Mouse (Mus musculus) C2C12 (cell line): ENCODE measurements around the gene Muc20. TPM values are rescaled to one million over a fixed set of nuclear protein-coding genes. Genes with fewer than 3 reads are reported as not detected.

Experiments
- H3K27me3 ChIP-seq: one replicate; pipeline ENCODE4 v1.6.1; 2011; ENCODE audit not compliant: control insufficient read depth, insufficient read depth, insufficient read length
- H3K36me3 ChIP-seq: one replicate; pipeline ENCODE4 v1.6.1; 2011; ENCODE audit not compliant: control insufficient read depth, insufficient read depth
- H3K4me3 ChIP-seq: one replicate; pipeline ENCODE4 v1.5.1; 2011; ENCODE audit warnings: mild to moderate bottlenecking, control low read depth; ENCODE audit not compliant: poor library complexity, insufficient read depth, severe bottlenecking
- H3K79me2 ChIP-seq: one replicate; pipeline ENCODE4 v1.6.1; 2011; ENCODE audit not compliant: control insufficient read depth, insufficient read depth
- H3K79me3 ChIP-seq: one replicate; pipeline ENCODE4 v1.6.1; 2011; ENCODE audit warnings: low read depth, control low read depth
- H3ac ChIP-seq: one replicate; pipeline ENCODE3; 2011; ENCODE audit warnings: low read depth; ENCODE audit not compliant: control insufficient read depth, insufficient read length
- CEBPB ChIP-seq: IDR thresholded peaks from one replicate; pipeline ENCODE4 v1.6.1; 2011; ENCODE audit warnings: low read depth, mild to moderate bottlenecking, control low read depth, moderate library complexity
- CTCF ChIP-seq: IDR thresholded peaks from one replicate; pipeline ENCODE4 v1.5.1; 2011; ENCODE audit not compliant: control insufficient read depth, insufficient read depth, insufficient read length
- FOSL1 ChIP-seq: IDR thresholded peaks from one replicate; pipeline ENCODE4 v1.8.0; 2011; ENCODE audit warnings: mild to moderate bottlenecking, low read length; ENCODE audit not compliant: poor library complexity, insufficient read depth, severe bottlenecking
- MAX ChIP-seq: IDR thresholded peaks from one replicate; pipeline ENCODE4 v1.6.1; 2011; ENCODE audit warnings: mild to moderate bottlenecking, control low read depth
- MYOD1 ChIP-seq: IDR thresholded peaks from one replicate; pipeline ENCODE4 v1.6.1; 2011; ENCODE audit warnings: low read depth; ENCODE audit not compliant: control insufficient read depth, insufficient read length
- MYOG ChIP-seq: IDR thresholded peaks from one replicate; pipeline ENCODE4 v1.6.1; 2011; ENCODE audit not compliant: control insufficient read depth, insufficient read length; ENCODE audit errors: extremely low read depth
- USF1 ChIP-seq: IDR thresholded peaks from one replicate; pipeline ENCODE4 v1.6.1; 2011; ENCODE audit warnings: low read depth, mild to moderate bottlenecking, control low read depth, moderate library complexity
- long read RNA-seq, 2 experiments: library from polyadenylated mRNA; unstranded; transcript quantifications; one replicate each; pipeline ENCODE4 v2.0.0; 2019 to 2020
- polyA plus RNA-seq: library from polyadenylated mRNA; unstranded; fragments of >200 nt; fragmentation: generic; extraction: Trizol; gene quantifications from one replicate; pipeline ENCODE4 v1.2.1, GENCODE M21; 2012; ENCODE audit warnings: missing spikeins

Muc20 gene
- polyA plus RNA-seq: not detected
- long read RNA-seq, experiment 1: 0 reads
- long read RNA-seq, experiment 2: 0 reads

- TF ChIP-seq MYOD1 (no peak), FOSL1 (no peak), MAX (no peak), USF1 (no peak), CEBPB (no peak), CTCF (no peak), MYOG (no peak)
- no peak within 1 kb of the TSS for H3ac ChIP-seq
Measured at GRCm38 (mm10) chr16:32797426-32797689, at the start of gene Muc20. Gene Muc20 (minus strand): TSS chr16:32797435.

GRCm38 (mm10) chr16:32831501-32831900 lies 34.3 kb upstream of the Muc20 start:
- H3K79me3 ChIP-seq: no peaks in the 10 kb centered on the region
- TF ChIP-seq MYOG: no peak
- TF ChIP-seq CTCF: no peak
- no peak for TF ChIP-seq FOSL1
- TF ChIP-seq USF1: no peak
- no peak for TF ChIP-seq MAX
- no peak for TF ChIP-seq MYOD1
- no peak for TF ChIP-seq CEBPB

More at GRCm38 (mm10) chr16:32797426-32797689, at the start of gene Muc20:
- no peaks in the 10 kb centered on the region for H3K27me3 ChIP-seq
- no peak within 1 kb of the TSS for H3K4me3 ChIP-seq
- H3K36me3 ChIP-seq: no peaks in the 10 kb centered on the region
- no peaks in the 10 kb centered on the region for H3K79me2 ChIP-seq
- no peaks in the 10 kb centered on the region for H3K79me3 ChIP-seq

GRCm38 (mm10) chr16:32829104-32829503 lies 31.9 kb upstream of the Muc20 start:
- Histone ChIP-seq H3K4me3 (no peak overlapping the region), H3ac (no peak overlapping the region), H3K27me3 (no peaks in the 10 kb centered on the region), H3K36me3 (peaks cover 54% of the 10 kb centered on the region), H3K79me3 (no peaks in the 10 kb centered on the region), H3K79me2 (no peaks in the 10 kb centered on the region)
- no peak for TF ChIP-seq FOSL1
- TF ChIP-seq CTCF: no peak
- TF ChIP-seq MYOD1: no peak
- no peak for TF ChIP-seq MYOG
- no peak for TF ChIP-seq USF1
- TF ChIP-seq CEBPB: no peak
- TF ChIP-seq MAX: no peak

More at GRCm38 (mm10) chr16:32831501-32831900, 34.3 kb upstream of the Muc20 start:
- no peaks in the 10 kb centered on the region for H3K79me2 ChIP-seq
- no peaks in the 10 kb centered on the region for H3K27me3 ChIP-seq
- no peak overlapping the region for H3ac ChIP-seq
- no peak overlapping the region for H3K4me3 ChIP-seq
- peaks cover 46% of the 10 kb centered on the region for H3K36me3 ChIP-seq

GRCm38 (mm10) chr16:32826521-32826920 lies 29.3 kb upstream of the Muc20 start:
- TF ChIP-seq FOSL1 (no peak), CEBPB (no peak), MYOD1 (no peak), MAX (no peak), USF1 (no peak), CTCF (no peak), MYOG (no peak)
- H3K79me3 ChIP-seq: no peaks in the 10 kb centered on the region
- H3K79me2 ChIP-seq: no peaks in the 10 kb centered on the region
- peaks cover 54% of the 10 kb centered on the region for H3K36me3 ChIP-seq
- H3ac ChIP-seq: no peak overlapping the region
- H3K27me3 ChIP-seq: no peaks in the 10 kb centered on the region
- H3K4me3 ChIP-seq: no peak overlapping the region

GRCm38 (mm10) chr16:32825380-32825779 lies 28.1 kb upstream of the Muc20 start:
- no peak for TF ChIP-seq MAX
- TF ChIP-seq USF1: no peak
- no peak for TF ChIP-seq FOSL1
- TF ChIP-seq CTCF: no peak
- no peak for TF ChIP-seq MYOD1
- TF ChIP-seq CEBPB: no peak
- TF ChIP-seq MYOG: no peak
- H3K4me3 ChIP-seq: no peak overlapping the region
- no peaks in the 10 kb centered on the region for H3K79me2 ChIP-seq
- no peaks in the 10 kb centered on the region for H3K27me3 ChIP-seq
- H3ac ChIP-seq: no peak overlapping the region
- no peaks in the 10 kb centered on the region for H3K79me3 ChIP-seq
- H3K36me3 ChIP-seq: peaks cover 52% of the 10 kb centered on the region

- H3K36me3 ChIP-seq: peaks cover 43% of the 10 kb centered on the region
- no peaks in the 10 kb centered on the region for H3K79me3 ChIP-seq
- H3K27me3 ChIP-seq: no peaks in the 10 kb centered on the region
- H3K4me3 ChIP-seq: no peak overlapping the region
- H3ac ChIP-seq: no peak overlapping the region
- H3K79me2 ChIP-seq: no peaks in the 10 kb centered on the region
- TF ChIP-seq MAX (no peak), FOSL1 (no peak), MYOG (no peak), CEBPB (no peak), USF1 (no peak), CTCF (no peak), MYOD1 (no peak)
Measured at GRCm38 (mm10) chr16:32824061-32824460, 26.8 kb upstream of the Muc20 start.
